Mouse (Mus musculus): ENCODE measurements around the gene Cd7.

The Cd7 gene

DNA sequence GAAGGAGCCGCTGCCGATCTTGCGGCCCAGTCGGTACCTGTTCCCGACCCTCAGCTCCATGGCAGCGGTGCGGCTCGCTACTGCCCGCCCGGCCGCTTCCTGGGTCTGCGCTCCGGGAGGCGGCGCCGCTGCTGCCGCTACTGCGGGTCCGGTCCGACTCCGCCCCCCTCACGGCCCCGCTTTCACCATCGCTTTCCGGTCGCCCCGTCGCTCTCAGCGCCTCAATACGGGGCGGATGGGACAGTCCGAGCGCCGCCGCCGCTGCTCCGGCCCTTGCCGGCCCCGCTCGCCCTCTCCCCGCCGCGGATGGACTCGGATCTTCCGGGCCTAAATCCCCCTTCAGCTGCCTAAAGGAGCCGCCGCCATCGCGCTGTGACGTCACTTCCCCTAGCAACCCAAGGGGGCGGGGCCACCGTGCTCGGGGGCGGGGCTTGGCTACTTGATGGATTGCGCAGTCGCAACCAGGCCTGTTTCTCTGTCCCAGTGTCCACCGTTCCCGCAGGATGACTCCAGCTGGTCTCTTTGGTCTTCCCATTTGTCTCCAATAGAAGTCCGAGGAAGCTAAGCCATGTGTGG lies 48.2 kb downstream of the Cd7 start, which contains the start of gene Csnk1d:
Gene Csnk1d (minus strand): TSS at position 380 of the 576 bp plus-strand sequence.
- DNase-seq (ENCODE audit: low read depth, low spot score), result peak; percentile 98

DNA sequence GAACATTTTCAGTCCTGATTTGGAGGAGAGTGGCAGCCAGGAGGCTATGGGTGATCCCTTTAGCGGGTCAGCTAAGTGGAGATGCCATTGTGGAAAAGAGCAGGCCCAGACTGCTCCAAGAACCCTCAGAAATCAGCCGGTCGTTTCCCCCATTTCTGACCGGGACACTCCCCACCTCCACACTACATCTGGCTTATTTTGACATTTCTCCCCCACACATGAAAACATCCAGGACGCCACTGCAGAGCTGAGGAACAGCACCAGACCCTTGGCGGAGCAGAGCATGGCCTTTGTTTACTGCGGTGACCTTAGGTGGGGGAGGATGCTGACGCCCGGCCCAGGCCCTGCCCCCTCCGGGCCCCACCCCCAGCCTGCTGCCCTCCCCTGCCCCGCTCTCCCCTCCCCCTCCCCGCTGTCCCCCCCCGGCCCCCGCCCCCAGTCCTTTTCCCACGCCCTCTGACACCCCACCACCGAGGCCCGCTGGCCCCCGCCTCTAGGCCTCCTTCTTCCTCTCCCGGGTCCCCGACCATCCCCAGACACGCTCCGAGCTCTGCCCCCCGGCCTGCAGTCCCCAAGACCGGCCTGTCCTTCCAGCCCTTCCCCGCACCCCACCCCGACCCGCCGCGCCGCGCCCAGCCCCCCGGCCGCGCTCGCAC lies 49.0 kb downstream of the Cd7 start:
- DNase-seq (ENCODE audit: low read depth, low spot score), result peak; percentile 40

DNA sequence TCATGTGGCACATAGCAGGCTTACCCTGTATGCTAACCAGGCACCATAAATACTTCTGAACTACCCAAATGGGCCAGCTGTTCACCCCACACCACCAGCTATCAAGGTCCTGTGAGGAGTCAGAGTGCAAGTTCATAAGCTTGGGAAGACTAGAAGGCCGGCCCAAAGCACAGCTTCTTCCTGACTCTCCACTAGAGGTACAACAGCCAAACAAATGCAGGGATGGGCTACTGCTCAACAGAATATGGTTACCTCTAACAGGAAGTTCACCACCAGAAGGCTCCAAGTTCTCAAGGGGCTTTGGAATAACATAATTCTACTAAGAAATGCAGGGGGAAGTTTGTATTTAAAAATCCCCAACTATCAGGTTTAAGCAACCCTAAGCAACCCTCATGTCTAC lies 49.7 kb downstream of the Cd7 start:
- DNase-seq (ENCODE audit: low read depth, low spot score), result no peak

DNA sequence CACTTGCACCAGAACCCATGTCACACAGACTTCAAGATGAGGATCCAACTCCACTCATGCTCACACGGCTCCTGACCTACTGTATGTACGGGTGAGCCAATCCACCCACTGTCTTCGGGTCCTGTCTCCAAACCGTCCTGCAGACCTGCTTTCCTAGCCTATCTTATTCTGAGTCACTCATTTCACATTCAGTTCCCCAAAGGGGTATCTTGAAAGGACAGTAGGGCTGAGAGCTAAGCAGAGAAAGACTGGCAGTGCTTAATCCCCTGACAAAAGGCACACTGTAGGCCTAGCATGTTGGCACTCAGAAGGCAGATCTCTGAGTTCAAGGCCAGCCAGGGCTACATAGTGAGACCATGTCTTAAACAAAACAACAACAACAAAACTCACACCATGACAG lies 50.8 kb downstream of the Cd7 start:
- DNase-seq (ENCODE audit: low read depth, low spot score), result no peak

DNA sequence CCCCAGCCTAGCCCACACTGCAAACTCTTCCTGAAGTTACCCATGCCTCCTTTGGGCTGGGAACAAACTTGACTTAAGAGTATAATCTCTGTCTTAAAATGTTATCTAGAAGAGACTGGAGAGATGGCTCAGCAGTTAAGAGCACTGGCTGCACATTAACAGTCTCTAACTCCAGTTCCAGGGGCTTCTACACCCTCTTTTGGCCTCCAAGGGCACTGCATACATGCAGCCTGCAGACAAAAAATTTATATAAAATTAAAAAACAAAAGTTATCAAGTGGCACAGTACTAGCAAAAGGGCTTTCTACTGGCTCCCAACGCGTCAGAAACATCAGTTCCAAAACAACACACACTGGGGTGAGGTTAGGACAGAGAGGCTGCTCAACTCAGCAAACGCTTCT lies 51.6 kb downstream of the Cd7 start:
- no peak for DNase-seq (ENCODE audit: low read depth, low spot score)

Data from brain, adult 2 months (tissue).